ENCODE assay signal across 17 mouse cellular contexts in genomic region chr7:46473141-46473540, GRCm38 (mm10).
DNase-seq lines count a peak whose midpoint lies in the region; ATAC-seq lines count a peak whose summit lies in the region.
"Had no signal": no experiment of that assay in that cellular context is flagged by ENCODE, and none has a peak within 500 bp of the region (broad histone marks: within the 10 kb centered on the region; RNA-seq: fewer than 3 reads in every experiment).

No protein-coding gene starts in this region.

- H3K4me2 ChIP-seq in forebrain, embryonic 14.5 days (ENCODE audit: low read length), result no peak overlapping the region
- no peak overlapping the region for H3K4me2 ChIP-seq in forebrain, embryonic 16.5 days (ENCODE audit: low read length)
- no peak overlapping the region for H3K4me2 ChIP-seq in hindbrain, embryonic 15.5 days
- H3K4me2 ChIP-seq in midbrain, embryonic 16.5 days (ENCODE audit: low read length), result no peak overlapping the region
- H3K4me2 ChIP-seq: limb, embryonic 15.5 days; stomach, embryonic 15.5 days had no signal

- H3K27ac ChIP-seq in forebrain, embryonic 14.5 days (ENCODE audit: low read depth, low read length), result no peak overlapping the region
- H3K27ac ChIP-seq in forebrain, embryonic 16.5 days (ENCODE audit: low read length), result no peak overlapping the region
- H3K27ac ChIP-seq in hindbrain, embryonic 15.5 days (replicated peaks), result 0 out of 2 replicates have a peak overlapping the region, but pooled peaks have one; percentile 22
- H3K27ac ChIP-seq in midbrain, embryonic 16.5 days (ENCODE audit: low read length), result peak overlapping the region; percentile 34; the same call in 1 of the 2 replicates
- H3K27ac ChIP-seq: embryonic facial prominence, embryonic 10.5 days; limb, embryonic 15.5 days; stomach, embryonic 15.5 days had no signal

- H3K4me1 ChIP-seq in forebrain, embryonic 14.5 days (ENCODE audit: control insufficient read depth, insufficient read depth, low read length), result no peaks in the 10 kb centered on the region; the same call in 1 of the 2 replicates
- 0 out of 2 replicates have a peak, but pooled peaks cover 3% of the 10 kb centered on the region for H3K4me1 ChIP-seq in forebrain, embryonic 16.5 days (replicated peaks; ENCODE audit: control insufficient read depth, insufficient read depth, low read length)
- H3K4me1 ChIP-seq in hindbrain, embryonic 15.5 days (replicated peaks), result peaks cover 21% of the 10 kb centered on the region
- H3K4me1 ChIP-seq in midbrain, embryonic 16.5 days (ENCODE audit: control insufficient read depth, insufficient read depth, low read length), result peaks cover 9% of the 10 kb centered on the region
- H3K4me1 ChIP-seq: stomach, embryonic 15.5 days had no signal

- no peak for DNase-seq in forebrain, embryonic 14.5 days (ENCODE audit: low spot score)
- DNase-seq in kidney, postnatal 10 days, result peak; percentile 13
- no peak for DNase-seq in kidney, adult 8-10 months
- DNase-seq in right cerebral cortex, postnatal 4 days, result no peak
- DNase-seq: gastrocnemius, postnatal 10 days; heart, postnatal 10 days; layer of hippocampus, adult 9-11 months; lung, postnatal 14 days; thymus, adult 2 months had no signal

- ATAC-seq in forebrain, embryonic 14.5 days, result no peak
- no peak for ATAC-seq in forebrain, embryonic 16.5 days
- no peak for ATAC-seq in hindbrain, embryonic 15.5 days (ENCODE audit: low FRiP score, low read depth)
- peak; percentile 61; the same call in 1 of the 2 replicates for ATAC-seq in midbrain, embryonic 16.5 days
- ATAC-seq: Patski had no signal

- H3K36me3 ChIP-seq in forebrain, embryonic 14.5 days (ENCODE audit: control insufficient read depth, insufficient read depth, low read length), result no peaks in the 10 kb centered on the region
- no peaks in the 10 kb centered on the region for H3K36me3 ChIP-seq in forebrain, embryonic 16.5 days (ENCODE audit: control insufficient read depth, insufficient read depth)
- no peaks in the 10 kb centered on the region for H3K36me3 ChIP-seq in hindbrain, embryonic 15.5 days
- H3K36me3 ChIP-seq in midbrain, embryonic 16.5 days (ENCODE audit: control insufficient read depth, insufficient read depth, low read length), result no peaks in the 10 kb centered on the region
- H3K36me3 ChIP-seq: embryonic facial prominence, embryonic 10.5 days; limb, embryonic 15.5 days; stomach, embryonic 15.5 days had no signal

- peak overlapping the region; percentile 17; the same call in 1 of the 2 replicates for H3K9ac ChIP-seq in forebrain, embryonic 14.5 days (ENCODE audit: low read length)
- H3K9ac ChIP-seq in forebrain, embryonic 16.5 days (replicated peaks; ENCODE audit: low read depth, low read length), result no peak overlapping the region
- H3K9ac ChIP-seq in hindbrain, embryonic 15.5 days, result no peak overlapping the region
- peak overlapping the region; percentile 32; the same call in 1 of the 2 replicates for H3K9ac ChIP-seq in midbrain, embryonic 16.5 days (ENCODE audit: low read depth, low read length)
- H3K9ac ChIP-seq: limb, embryonic 15.5 days; stomach, embryonic 15.5 days had no signal

- no peaks in the 10 kb centered on the region for H3K9me3 ChIP-seq in forebrain, embryonic 14.5 days (replicated peaks; ENCODE audit: control insufficient read depth, low read length)
- H3K9me3 ChIP-seq in forebrain, embryonic 16.5 days (ENCODE audit: control insufficient read depth, low read length), result no peaks in the 10 kb centered on the region
- no peaks in the 10 kb centered on the region for H3K9me3 ChIP-seq in hindbrain, embryonic 15.5 days
- no peaks in the 10 kb centered on the region for H3K9me3 ChIP-seq in midbrain, embryonic 16.5 days (replicated peaks; ENCODE audit: control insufficient read depth, low read length, poor library complexity, severe bottlenecking)
- H3K9me3 ChIP-seq: embryonic facial prominence, embryonic 10.5 days; limb, embryonic 15.5 days; megakaryocyte, embryonic 14.5 days; stomach, embryonic 15.5 days had no signal

- no peaks in the 10 kb centered on the region for H3K27me3 ChIP-seq in forebrain, embryonic 14.5 days (replicated peaks; ENCODE audit: control insufficient read depth, insufficient read depth, low read length)
- H3K27me3 ChIP-seq in forebrain, embryonic 16.5 days (replicated peaks; ENCODE audit: control insufficient read depth, insufficient read depth, low read length), result no peaks in the 10 kb centered on the region
- no peaks in the 10 kb centered on the region for H3K27me3 ChIP-seq in hindbrain, embryonic 15.5 days
- H3K27me3 ChIP-seq in midbrain, embryonic 16.5 days (ENCODE audit: control insufficient read depth, insufficient read depth, low read depth, low read length), result no peaks in the 10 kb centered on the region
- H3K27me3 ChIP-seq: limb, embryonic 15.5 days; Patski; stomach, embryonic 15.5 days had no signal

- 32% methylated on average over 9 of the region's 9 CpGs for WGBS in forebrain, embryonic 14.5 days
- 28% methylated on average over 9 of the region's 9 CpGs for WGBS in forebrain, embryonic 16.5 days
- 29% methylated on average over 9 of the region's 9 CpGs for WGBS in hindbrain, embryonic 15.5 days
- WGBS in midbrain, embryonic 16.5 days, result 16% methylated on average over 9 of the region's 9 CpGs

- no peak overlapping the region for H3K4me3 ChIP-seq in forebrain, embryonic 14.5 days (ENCODE audit: low read depth, low read length)
- no peak overlapping the region for H3K4me3 ChIP-seq in forebrain, embryonic 16.5 days (replicated peaks; ENCODE audit: low read length)
- no peak overlapping the region for H3K4me3 ChIP-seq in hindbrain, embryonic 15.5 days
- H3K4me3 ChIP-seq in midbrain, embryonic 16.5 days (ENCODE audit: low read depth, low read length), result no peak overlapping the region
- H3K4me3 ChIP-seq: embryonic facial prominence, embryonic 10.5 days; limb, embryonic 15.5 days; megakaryocyte, embryonic 14.5 days; stomach, embryonic 15.5 days had no signal

Comparison
In these comparisons a context has a peak if more than half of its experiments do, and no peak if none do; other contexts are left out.
1. H3K9ac ChIP-seq: peak in forebrain, embryonic 14.5 days (single experiment) and midbrain, embryonic 16.5 days (single experiment); none in forebrain, embryonic 16.5 days (single experiment) and hindbrain, embryonic 15.5 days (single experiment).
2. H3K27ac ChIP-seq: peak in hindbrain, embryonic 15.5 days (single experiment) and midbrain, embryonic 16.5 days (single experiment); none in forebrain, embryonic 14.5 days (single experiment) and forebrain, embryonic 16.5 days (single experiment).